In the genomic region with DNA sequence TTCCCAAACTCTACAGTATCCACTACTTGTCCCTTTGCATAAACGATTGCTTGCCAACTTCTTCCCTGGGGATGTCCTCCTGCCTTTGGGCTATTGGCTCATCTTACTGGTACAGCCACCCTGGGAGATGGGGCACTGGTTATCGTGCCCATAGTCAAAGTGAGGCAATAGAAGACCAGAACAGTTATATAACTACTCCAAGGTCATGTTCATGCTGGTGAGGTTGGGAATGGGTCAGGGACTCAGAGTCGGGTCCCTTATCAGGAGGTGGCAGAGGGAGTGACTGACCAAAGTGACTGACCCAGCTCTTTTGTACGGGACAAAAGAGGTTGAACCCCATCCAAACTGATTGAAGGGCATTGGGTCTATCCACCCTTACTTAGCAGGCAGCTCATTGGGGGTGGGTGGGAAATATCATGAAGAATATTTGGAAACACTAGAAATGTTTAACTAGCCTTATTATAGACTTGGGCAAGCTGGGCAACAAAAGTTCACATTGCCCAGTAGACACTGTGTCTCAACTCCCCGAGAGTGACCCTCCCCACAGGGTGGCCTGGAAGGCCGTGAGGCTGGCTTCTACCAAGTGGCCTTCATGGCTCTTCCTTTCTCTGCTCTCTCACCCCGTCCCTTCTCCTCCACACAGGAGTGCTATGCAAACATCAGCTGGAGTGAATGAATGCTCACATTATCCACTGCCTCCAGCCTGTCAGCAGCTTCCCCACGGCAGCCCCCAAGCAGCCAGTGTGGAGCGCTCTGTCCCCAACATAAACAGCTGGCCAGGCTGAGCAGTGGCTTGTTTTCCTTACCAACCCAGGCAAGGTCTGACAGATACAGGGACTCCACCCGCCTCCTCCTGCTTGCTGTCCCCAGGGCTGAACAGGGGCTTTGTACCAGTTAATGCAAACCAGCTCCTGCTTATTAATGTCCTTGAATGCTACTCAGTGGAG, we compare ENCODE assay signal across 13 mouse cellular contexts.
A peak's percentile ranks its signal among the peaks of the same experiment; 100 is the strongest.
DNase-seq lines count a peak whose midpoint lies in the region; ATAC-seq and TF ChIP-seq lines count a peak whose summit lies in the region.
"Had no signal": no experiment of that assay in that cellular context is flagged by ENCODE, and none has a peak within 500 bp of the region (broad histone marks: within the 10 kb centered on the region; RNA-seq: fewer than 3 reads in every experiment).

No protein-coding gene starts in this region.

- no peaks in the 10 kb centered on the region for H3K27me3 ChIP-seq in kidney, embryonic 15.5 days
- no peaks in the 10 kb centered on the region for H3K27me3 ChIP-seq in kidney, adult 2 months (replicated peaks; ENCODE audit: control insufficient read depth, insufficient read depth, low read length)
- no peaks in the 10 kb centered on the region for H3K27me3 ChIP-seq in limb, embryonic 10.5 days (ENCODE audit: low read depth, poor library complexity, severe bottlenecking)

- TF ChIP-seq POLR2A in kidney, adult 2 months (IDR thresholded peaks at IDR 0.05; ENCODE audit: low read depth, low read length), result no peak

- H3K27ac ChIP-seq in kidney, embryonic 15.5 days, result no peak overlapping the region
- no peak overlapping the region for H3K27ac ChIP-seq in kidney, adult 2 months (ENCODE audit: insufficient read depth, low read depth, low read length)
- H3K27ac ChIP-seq in brown adipose tissue, adult 24 weeks (replicated peaks; ENCODE audit: low read depth, low read length), result peak overlapping the region; percentile 98
- H3K27ac ChIP-seq in limb, embryonic 10.5 days, result peak overlapping the region; percentile 17; the same call in 1 of the 2 replicates

- no peaks in the 10 kb centered on the region for H3K36me3 ChIP-seq in kidney, embryonic 15.5 days
- H3K36me3 ChIP-seq in kidney, adult 2 months (ENCODE audit: control insufficient read depth, insufficient read depth, low read length), result no peaks in the 10 kb centered on the region
- H3K36me3 ChIP-seq in limb, embryonic 10.5 days, result no peaks in the 10 kb centered on the region

- H3K4me3 ChIP-seq in kidney, embryonic 15.5 days (replicated peaks), result no peak overlapping the region
- H3K4me3 ChIP-seq in kidney, adult 2 months (ENCODE audit: insufficient read depth, low read depth, low read length), result no peak overlapping the region
- H3K4me3 ChIP-seq in brown adipose tissue, adult 24 weeks (ENCODE audit: insufficient read depth, low read depth, low read length), result no peak overlapping the region
- no peak overlapping the region for H3K4me3 ChIP-seq in limb, embryonic 10.5 days

- TF ChIP-seq CTCF in kidney, adult 2 months (conservative IDR thresholded peaks at IDR 0.05; ENCODE audit: insufficient read depth, insufficient read length, low read depth, low read length), result no peak

- no peak for DNase-seq in kidney, adult 2 months
- peak; percentile 79 for DNase-seq in adrenal gland, postnatal 10 days
- DNase-seq in limb, embryonic 10.5 days (ENCODE audit: low spot score), result no peak
- DNase-seq in layer of hippocampus, adult 11-12 months (ENCODE audit: low spot score), result no peak
- DNase-seq in left cerebral cortex, adult 8-10 months (ENCODE audit: low spot score in 2 of 2), result no peak
- DNase-seq: cerebellum, postnatal 25 days; kidney, postnatal 14 days; lung, postnatal 36 days; thymus, adult 18-20 months had no signal

- H3K4me1 ChIP-seq in kidney, embryonic 15.5 days, result peaks cover 18% of the 10 kb centered on the region
- no peaks in the 10 kb centered on the region for H3K4me1 ChIP-seq in kidney, adult 2 months (ENCODE audit: control insufficient read depth, insufficient read depth, low read length)
- peaks cover 23% of the 10 kb centered on the region for H3K4me1 ChIP-seq in brown adipose tissue, adult 24 weeks (ENCODE audit: control insufficient read depth, insufficient read depth, insufficient read length, low read length)
- peaks cover 11% of the 10 kb centered on the region for H3K4me1 ChIP-seq in limb, embryonic 10.5 days

- ATAC-seq in kidney, embryonic 15.5 days (replicated peaks; ENCODE audit: low FRiP score), result 0 out of 2 replicates have a peak, but pooled peaks have one; percentile 46
- ATAC-seq in granulocyte monocyte progenitor cell, adult 5-6 weeks (replicated peaks; ENCODE audit: poor library complexity, severe bottlenecking), result no peak
- ATAC-seq: inflammation-experienced regulatory T-cells, adult 6 months had no signal

- 66% methylated on average over 10 of the region's 10 CpGs for WGBS in kidney, embryonic 15.5 days
- WGBS in kidney, adult 2 months, result 79% methylated on average over 10 of the region's 10 CpGs
- WGBS in limb, embryonic 10.5 days, result 68% methylated on average over 10 of the region's 10 CpGs

- no peaks in the 10 kb centered on the region for H3K9me3 ChIP-seq in kidney, embryonic 15.5 days (replicated peaks)
- H3K9me3 ChIP-seq in limb, embryonic 10.5 days (replicated peaks), result no peaks in the 10 kb centered on the region

- no peak overlapping the region for H3K9ac ChIP-seq in kidney, embryonic 15.5 days

- no peak overlapping the region for H3K4me2 ChIP-seq in kidney, embryonic 15.5 days

Comparison
In these comparisons a context has a peak if more than half of its experiments do, and no peak if none do; other contexts are left out.
1. H3K27ac ChIP-seq: peak in brown adipose tissue, adult 24 weeks (single experiment) and limb, embryonic 10.5 days (single experiment); none in kidney, embryonic 15.5 days (single experiment) and kidney, adult 2 months (single experiment).